Mouse (Mus musculus) hindbrain, postnatal 0 days (tissue): ENCODE measurements at regions not wholly inside any gene's neighbourhood (a gene's known extent, or its start where the extent isn't known, plus 50 kb on each side); places are given as distances from the start of the nearest gene placed in this dataset.

Experiments
- ATAC-seq: fragments of 200-750 bp; cut with Nextera tagmentation; 2 replicates; pipeline ENCODE4 v1.8.0; 2017; ENCODE audit warnings: mild to moderate bottlenecking, moderate TSS enrichment, moderate library complexity
- DNase-seq: peaks from one replicate; pipeline ENCODE4 v3.0.0-alpha.2; 2015; ENCODE audit warnings: low spot score
- H3K27ac ChIP-seq: fragments of 300-500 bp; sonication (generic); 2 replicates; pipeline ENCODE4 v1.5.1; 2014; ENCODE audit warnings: mild to moderate bottlenecking
- H3K27me3 ChIP-seq: fragments of 300-500 bp; sonication (generic); 2 replicates; pipeline ENCODE4 v1.6.1; 2014; ENCODE audit warnings: low read length, mixed read lengths; ENCODE audit not compliant: insufficient read depth
- H3K36me3 ChIP-seq: fragments of 300-500 bp; sonication (generic); 2 replicates; pipeline ENCODE4 v1.6.1; 2014; ENCODE audit warnings: low read length, mixed read lengths; ENCODE audit not compliant: insufficient read depth
- H3K4me1 ChIP-seq: fragments of 300-500 bp; sonication (generic); 2 replicates; pipeline ENCODE4 v1.6.1; 2014; ENCODE audit warnings: antibody characterized with exemption, low read length, mixed read lengths; ENCODE audit not compliant: insufficient read depth
- H3K4me2 ChIP-seq: fragments of 300-500 bp; sonication (generic); 2 replicates; pipeline ENCODE4 v1.6.1; 2014; ENCODE audit warnings: low read depth, mild to moderate bottlenecking, low read length, moderate library complexity, mixed read lengths
- H3K4me3 ChIP-seq: fragments of 300-500 bp; sonication (generic); 2 replicates; pipeline ENCODE4 v1.5.1; 2014; ENCODE audit warnings: low read length
- H3K9ac ChIP-seq: fragments of 300-500 bp; sonication (generic); replicated peaks from 2 replicates; pipeline ENCODE4 v1.6.1; 2014; ENCODE audit warnings: mild to moderate bottlenecking, low read length, moderate library complexity, mixed read lengths
- H3K9me3 ChIP-seq: fragments of 300-500 bp; sonication (generic); 2 replicates; pipeline ENCODE4 v1.6.1; 2016; ENCODE audit warnings: low read length, mixed read lengths
- CTCF ChIP-seq: IDR thresholded peaks from 2 replicates; pipeline ENCODE4 v1.5.1; 2016; ENCODE audit warnings: antibody characterized with exemption, control low read depth, low read depth
- WGBS: fragments of 180-500 bp; shearing (Covaris S2); extraction: QIAGEN DNeasy Blood & Tissue Kit; methylation state at CpG from one replicate; pipeline ENCODE4 v1.1.7; 2014; 5-methylcytosine and 5-hydroxymethylcytosine counted together

DNA sequence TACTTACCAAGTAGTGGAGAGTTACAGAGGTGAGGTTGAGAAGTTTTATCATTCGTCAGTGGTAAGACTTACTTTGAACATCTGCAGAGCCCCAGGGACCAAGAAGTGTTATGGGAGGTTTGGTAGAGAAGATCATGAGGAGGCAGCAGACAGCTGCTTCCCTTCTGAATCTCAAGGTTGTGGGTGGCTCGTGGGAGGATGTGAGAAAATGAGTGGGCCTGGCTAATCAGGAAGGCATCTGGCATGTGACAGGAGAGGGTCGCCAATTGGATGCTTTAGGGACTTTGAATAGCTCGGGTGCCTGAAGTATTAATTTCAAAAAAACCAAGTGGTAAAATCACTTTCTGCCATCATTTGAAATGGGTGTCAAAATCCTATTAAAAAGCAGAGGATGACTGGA is 258.9 kb downstream of the Sqor start:
- H3K4me1 ChIP-seq = no peaks in the 10 kb centered on the region
- no peak overlapping the region for H3K27ac ChIP-seq
- 57% methylated on average over 4 of the region's 4 CpGs for WGBS
- ATAC-seq (no peak), DNase-seq (no peak)
- H3K9ac ChIP-seq = no peak overlapping the region
- H3K27me3 ChIP-seq = no peaks in the 10 kb centered on the region
- no peak overlapping the region for H3K4me2 ChIP-seq
- H3K9me3 ChIP-seq = no peaks in the 10 kb centered on the region
- no peak for TF ChIP-seq CTCF
- H3K36me3 ChIP-seq = no peaks in the 10 kb centered on the region
- no peak overlapping the region for H3K4me3 ChIP-seq

GRCm38 (mm10) chr2:123024380-123024779 is 259.3 kb downstream of the Sqor start:
- Histone ChIP-seq H3K4me1 (no peaks in the 10 kb centered on the region), H3K9me3 (no peaks in the 10 kb centered on the region), H3K27ac (no peak overlapping the region), H3K9ac (no peak overlapping the region), H3K4me3 (no peak overlapping the region), H3K36me3 (no peaks in the 10 kb centered on the region), H3K27me3 (no peaks in the 10 kb centered on the region), H3K4me2 (no peak overlapping the region)
- 76% methylated on average over 1 of the region's 1 CpGs for WGBS
- DNase-seq (no peak), ATAC-seq (no peak)
- no peak for TF ChIP-seq CTCF

GRCm38 (mm10) chr2:123024976-123025585 is 260.0 kb downstream of the Sqor start:
- 69% methylated on average over 4 of the region's 4 CpGs for WGBS
- H3K36me3 ChIP-seq = no peaks in the 10 kb centered on the region
- no peak overlapping the region for H3K4me2 ChIP-seq
- H3K27ac ChIP-seq = no peak overlapping the region
- no peaks in the 10 kb centered on the region for H3K9me3 ChIP-seq
- no peak for ATAC-seq
- H3K9ac ChIP-seq = no peak overlapping the region
- no peak overlapping the region for H3K4me3 ChIP-seq
- TF ChIP-seq CTCF = no peak
- DNase-seq = no peak
- H3K27me3 ChIP-seq = no peaks in the 10 kb centered on the region
- no peaks in the 10 kb centered on the region for H3K4me1 ChIP-seq

DNA sequence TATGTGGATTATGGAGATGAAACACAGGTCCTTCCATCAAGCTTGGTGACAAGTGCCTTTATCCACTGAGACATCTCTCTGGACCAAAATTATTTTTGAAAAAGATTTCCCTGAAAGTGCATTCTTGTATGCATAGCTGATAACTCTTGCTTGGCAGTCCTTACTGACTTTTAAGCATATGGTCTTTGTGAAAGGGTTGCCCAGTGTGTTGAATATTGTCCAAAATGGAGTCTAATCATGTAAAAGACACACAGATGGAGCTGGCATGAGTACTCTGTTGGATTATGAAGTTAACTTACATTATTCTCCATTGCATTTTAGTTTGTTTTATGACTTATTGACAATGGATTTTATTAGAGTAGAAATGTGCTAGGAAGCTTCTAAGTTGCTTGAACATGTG is 282.3 kb downstream of the Sqor start:
- Histone ChIP-seq H3K36me3 (no peaks in the 10 kb centered on the region), H3K27me3 (no peaks in the 10 kb centered on the region), H3K4me3 (no peak overlapping the region), H3K9me3 (no peaks in the 10 kb centered on the region), H3K4me2 (no peak overlapping the region), H3K4me1 (no peaks in the 10 kb centered on the region), H3K9ac (no peak overlapping the region), H3K27ac (no peak overlapping the region)
- DNase-seq (peak; percentile 5), ATAC-seq (no peak)
- no peak for TF ChIP-seq CTCF

DNA sequence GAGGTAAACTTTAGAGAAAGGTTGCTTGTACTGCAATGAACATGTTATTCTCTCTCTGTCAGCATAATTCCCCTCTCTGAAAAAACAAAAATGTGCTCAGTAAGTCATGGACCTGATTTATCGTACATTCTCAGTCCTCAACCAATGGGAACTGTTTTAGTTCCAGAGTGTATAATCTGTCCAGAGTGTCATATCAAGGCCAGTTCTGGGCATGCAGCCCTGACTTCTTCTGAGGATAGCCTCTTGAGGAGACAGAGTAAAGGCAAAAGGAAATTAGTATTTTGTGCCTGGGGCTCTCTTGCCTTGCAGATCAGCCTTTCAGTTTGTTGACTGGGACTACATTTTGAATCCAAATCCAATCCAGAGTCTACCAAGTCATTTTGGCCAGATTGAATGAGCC is 299.6 kb downstream of the Sqor start:
- 95% methylated on average over 1 of the region's 1 CpGs for WGBS
- no peaks in the 10 kb centered on the region for H3K9me3 ChIP-seq
- no peak overlapping the region for H3K9ac ChIP-seq
- no peaks in the 10 kb centered on the region for H3K4me1 ChIP-seq
- ATAC-seq = no peak
- no peak overlapping the region for H3K4me3 ChIP-seq
- DNase-seq = no peak
- H3K4me2 ChIP-seq = no peak overlapping the region
- H3K27me3 ChIP-seq = no peaks in the 10 kb centered on the region
- no peak for TF ChIP-seq CTCF
- no peaks in the 10 kb centered on the region for H3K36me3 ChIP-seq
- H3K27ac ChIP-seq = no peak overlapping the region

DNA sequence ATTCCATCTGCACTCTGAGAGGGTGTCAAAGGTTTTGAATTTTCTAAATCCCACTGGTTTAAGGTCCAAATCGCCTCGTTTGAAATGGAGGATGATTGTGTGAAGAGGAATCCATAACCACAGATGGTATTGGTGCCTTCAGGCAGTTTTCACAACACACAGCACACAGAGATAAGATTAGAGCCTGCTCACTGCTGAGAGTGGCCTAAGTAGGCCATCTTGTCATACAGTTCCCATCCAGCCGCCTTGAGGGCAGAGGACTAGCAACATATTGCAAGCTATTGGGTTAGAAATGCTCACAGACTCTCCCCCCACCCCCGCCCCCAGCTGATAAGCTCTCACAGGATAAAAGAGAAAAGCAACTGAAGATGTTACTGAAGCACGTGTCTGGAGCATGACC is 303.8 kb downstream of the Sqor start:
- no peaks in the 10 kb centered on the region for H3K36me3 ChIP-seq
- H3K4me2 ChIP-seq = no peak overlapping the region
- H3K27me3 ChIP-seq = no peaks in the 10 kb centered on the region
- DNase-seq (peak; percentile 5), ATAC-seq (no peak)
- no peak overlapping the region for H3K9ac ChIP-seq
- H3K4me3 ChIP-seq = no peak overlapping the region
- no peaks in the 10 kb centered on the region for H3K9me3 ChIP-seq
- WGBS = 52% methylated on average over 5 of the region's 5 CpGs
- no peak for TF ChIP-seq CTCF
- H3K4me1 ChIP-seq = no peaks in the 10 kb centered on the region
- no peak overlapping the region for H3K27ac ChIP-seq

DNA sequence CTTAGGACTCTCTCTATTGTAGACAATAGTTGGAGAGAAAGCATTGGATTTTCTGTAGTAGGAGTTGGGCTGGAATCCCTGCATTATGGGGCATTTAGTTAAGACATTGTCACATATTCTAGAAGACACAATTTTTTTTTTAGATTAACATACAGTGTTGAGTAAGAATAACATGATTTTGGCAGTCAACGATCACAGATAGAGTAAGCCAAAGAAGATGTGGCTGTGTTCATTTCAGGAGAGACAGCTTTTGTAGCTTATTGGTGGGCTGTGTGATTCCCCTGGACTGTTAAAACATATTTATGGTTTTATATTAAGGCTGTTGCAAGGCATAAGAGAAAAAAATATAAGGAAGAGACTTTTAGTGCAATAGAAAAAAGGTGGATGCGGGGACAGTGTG is 307.6 kb downstream of the Sqor start:
- no peak overlapping the region for H3K4me3 ChIP-seq
- no peak overlapping the region for H3K27ac ChIP-seq
- H3K4me2 ChIP-seq = no peak overlapping the region
- TF ChIP-seq CTCF = no peak
- no peaks in the 10 kb centered on the region for H3K27me3 ChIP-seq
- H3K4me1 ChIP-seq = no peaks in the 10 kb centered on the region
- ATAC-seq (no peak), DNase-seq (no peak)
- H3K36me3 ChIP-seq = no peaks in the 10 kb centered on the region
- 91% methylated on average over 2 of the region's 2 CpGs for WGBS
- H3K9ac ChIP-seq = no peak overlapping the region
- H3K9me3 ChIP-seq = no peaks in the 10 kb centered on the region
